Mouse (Mus musculus): ENCODE data around the gene Prr23a1. TPM values are rescaled to one million over a fixed set of nuclear protein-coding genes. Genes with fewer than 3 reads are reported as not detected.

Prr23a1 gene
- polyA plus RNA-seq (2012; rRNA removed) = not detected in 2 replicates

GRCm38 (mm10) chr9:98842117-98842516 is at the start of gene Prr23a1:
Gene Prr23a1 (plus strand): TSS chr9:98842503.

GRCm38 (mm10) chr9:98856210-98856609 is 13.9 kb downstream of the Prr23a1 start, which contains the start of gene Prr23a2:
Gene Prr23a2 (plus strand): TSS chr9:98856494.

GRCm38 (mm10) chr9:98864571-98864970 is 22.3 kb downstream of the Prr23a1 start, which contains the start of gene Prr23a3:
Gene Prr23a3 (plus strand): TSS chr9:98864767.

Other genes with a start within 250 kb of the Prr23a1 start
- 10.7 and 13.8 TPM in 2 replicates for gene Mrps22, start 240.8 kb upstream of the Prr23a1 start, polyA plus RNA-seq (2012; rRNA removed)
- gene Prr23a2, start 14.0 kb downstream of the Prr23a1 start, polyA plus RNA-seq (2012; rRNA removed) = not detected in 2 replicates
- not detected in 2 replicates for gene Prr23a3, start 22.3 kb downstream of the Prr23a1 start, polyA plus RNA-seq (2012; rRNA removed)
- gene 7420426K07Rik, start 60.6 kb downstream of the Prr23a1 start, polyA plus RNA-seq (2012; rRNA removed) = not detected in 2 replicates
- 0.06 and 0.08 TPM in 2 replicates for gene Foxl2, start 112.8 kb downstream of the Prr23a1 start, polyA plus RNA-seq (2012; rRNA removed)
- 0.39 and 0.51 TPM in 2 replicates for gene Faim, start 143.9 kb downstream of the Prr23a1 start, polyA plus RNA-seq (2012; rRNA removed)
- gene Gm1123, start 193.2 kb downstream of the Prr23a1 start, polyA plus RNA-seq (2012; rRNA removed) = 0.10 and 0.13 TPM in 2 replicates

Data from stomach, adult 2 months (tissue).